Mouse (Mus musculus): Measurements from ENCODE around the gene Sfxn5.

DNA sequence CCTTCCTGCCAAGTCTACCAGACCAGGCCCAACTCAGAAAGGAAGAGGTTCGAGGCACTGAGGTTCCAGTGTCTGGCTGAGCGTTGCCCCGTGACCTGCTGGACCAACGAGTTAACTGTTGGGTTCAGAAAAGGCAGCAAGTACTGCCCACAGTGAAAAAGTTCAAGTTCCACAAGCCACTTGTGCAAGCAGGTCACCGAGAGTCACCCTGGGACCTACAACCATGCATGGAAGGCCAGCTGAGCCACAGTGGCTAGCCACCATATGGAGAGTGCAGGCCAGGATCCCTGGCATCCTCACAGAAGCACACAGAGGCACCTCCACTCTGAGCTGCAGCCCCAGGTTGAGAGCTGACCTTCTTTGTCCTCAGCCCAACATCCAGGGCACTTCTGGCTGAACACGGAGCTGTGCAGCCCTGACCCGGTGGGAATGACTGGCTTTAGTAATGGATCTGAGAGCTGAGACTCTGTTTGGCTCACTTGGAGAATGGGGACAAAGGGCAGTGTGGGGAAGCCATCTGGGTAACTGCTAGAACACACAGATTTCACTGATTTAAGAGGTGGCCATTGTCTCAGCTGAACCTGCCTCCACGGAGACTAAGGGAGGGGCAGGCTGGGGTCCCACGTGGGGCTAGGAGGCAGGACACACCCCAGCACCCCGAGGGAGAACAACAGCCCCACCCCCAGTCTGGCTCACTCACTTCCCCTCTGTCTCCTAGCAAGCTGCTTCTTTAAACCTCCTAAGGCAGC, 39.8 kb downstream of the Sfxn5 start:
- TF ChIP-seq GATA1 (IDR thresholded peaks at IDR 0.05; ENCODE audit: borderline replicate concordance, low read length): no peak
- TF ChIP-seq FLI1 (IDR thresholded peaks at IDR 0.05; ENCODE audit: low read length): no peak
